8 mouse cellular contexts compared by ENCODE assay signal in genomic region chr7:80582821-80583451, GRCm38 (mm10). TPM values are rescaled to one million over a fixed set of nuclear protein-coding genes. Genes with fewer than 3 reads are reported as not detected.
DNase-seq lines count a peak whose midpoint lies in the region; ATAC-seq and TF ChIP-seq lines count a peak whose summit lies in the region.

No protein-coding gene starts in this region.

- peaks cover 10% of the 10 kb centered on the region for H3K4me1 ChIP-seq in neural tube, embryonic 12.5 days
- peaks cover 22% of the 10 kb centered on the region for H3K4me1 ChIP-seq in heart, embryonic 15.5 days (replicated peaks)

- H3K9me3 ChIP-seq in neural tube, embryonic 12.5 days, result no peaks in the 10 kb centered on the region
- no peaks in the 10 kb centered on the region for H3K9me3 ChIP-seq in heart, embryonic 15.5 days (replicated peaks)

- 55% methylated on average over 20 of the region's 20 CpGs for WGBS in neural tube, embryonic 12.5 days
- 53% methylated on average over 20 of the region's 20 CpGs for WGBS in heart, embryonic 15.5 days
- WGBS in large intestine, adult 2 months, result 11% methylated on average over 20 of the region's 20 CpGs

- intact Hi-C loops in left cerebral cortex, adult 2 months (cut with DNase I), result loop anchor here (10.0 kb wide), 1 partner anchor 448 kb away; no protein-coding TSS in a partner anchor

- no peak overlapping the region for H3K9ac ChIP-seq in neural tube, embryonic 12.5 days
- H3K9ac ChIP-seq in heart, embryonic 15.5 days, result no peak overlapping the region

- no peaks in the 10 kb centered on the region for H3K36me3 ChIP-seq in neural tube, embryonic 12.5 days
- no peaks in the 10 kb centered on the region for H3K36me3 ChIP-seq in heart, embryonic 15.5 days

- no peak for TF ChIP-seq CTCF in left cerebral cortex, adult 2 months (IDR thresholded peaks at IDR 0.05)

- no peak overlapping the region for H3K27ac ChIP-seq in neural tube, embryonic 12.5 days
- peak overlapping the region; percentile 73 for H3K27ac ChIP-seq in heart, embryonic 15.5 days
- no peak overlapping the region for H3K27ac ChIP-seq in left cerebral cortex, adult 2 months

- no peak for DNase-seq in neural tube, embryonic 10.5 days (ENCODE audit: extremely low spot score, low spot score)
- DNase-seq in large intestine, adult 2 months (ENCODE audit: low read depth, low spot score), result peak; percentile 42
- DNase-seq in naive thymus-derived CD4-positive, alpha-beta T cell, adult 2 months (ENCODE audit: low read depth), result peak; percentile 77
- DNase-seq in cerebellum, adult 9-11 months, result no peak
- DNase-seq in layer of hippocampus, adult 8-10 months (ENCODE audit: low spot score in 2 of 2), result no peak
- no peak for DNase-seq in left cerebral cortex, adult 2 months (ENCODE audit: extremely low spot score in 1 of 2, low spot score in 2 of 2)

- H3K27me3 ChIP-seq in neural tube, embryonic 12.5 days (replicated peaks), result no peaks in the 10 kb centered on the region
- peaks cover 3% of the 10 kb centered on the region; the same call in 1 of the 2 replicates for H3K27me3 ChIP-seq in heart, embryonic 15.5 days

- peak overlapping the region; percentile 20; the same call in 1 of the 2 replicates for H3K4me2 ChIP-seq in neural tube, embryonic 12.5 days (replicated peaks)
- H3K4me2 ChIP-seq in heart, embryonic 15.5 days, result peak overlapping the region; percentile 39

- no peak overlapping the region for H3K4me3 ChIP-seq in neural tube, embryonic 12.5 days
- no peak overlapping the region for H3K4me3 ChIP-seq in heart, embryonic 15.5 days
- no peak overlapping the region for H3K4me3 ChIP-seq in left cerebral cortex, adult 2 months

- ATAC-seq in neural tube, embryonic 12.5 days (ENCODE audit: low FRiP score, low read depth), result no peak
- ATAC-seq in heart, embryonic 15.5 days (replicated peaks; ENCODE audit: insufficient number of reproducible peaks, insufficient read depth, low FRiP score, low read depth), result peak; percentile 32; the same call in 1 of the 2 replicates

RNA-seq across cellular contexts. Expression of gene Blm, which starts 48.0 kb away (rescaled TPM):
- polyA plus RNA-seq in neural tube, embryonic 12.5 days (2016; fragmentation: Nextera tagmentation; extraction: Ambion mirVana), result 24.8 and 27.0 TPM in 2 replicates
- polyA plus RNA-seq in heart, embryonic 15.5 days (2015; fragmentation: Nextera tagmentation; extraction: Ambion mirVana), result 13.0 and 15.3 TPM in 2 replicates
- 0.98 and 1.3 TPM in 2 replicates for polyA plus RNA-seq in large intestine, adult 2 months (2012; rRNA removed)
- total RNA-seq in layer of hippocampus, adult 8-10 months (2022), result 1 to 10 TPM; 3.5 to 5.2 (median 4.8) TPM
- 1 to 10 TPM; 2.9 to 6.9 TPM for total RNA-seq in left cerebral cortex, adult 2 months (2021)

Comparison
In these comparisons a context has a peak if more than half of its experiments do, and no peak if none do; other contexts are left out.
1. DNase-seq: peak in large intestine, adult 2 months (single experiment) and naive thymus-derived CD4-positive, alpha-beta T cell, adult 2 months (single experiment); none in neural tube, embryonic 10.5 days (single experiment), cerebellum, adult 9-11 months (single experiment), layer of hippocampus, adult 8-10 months (0 of 2) and left cerebral cortex, adult 2 months (0 of 2).